Mouse (Mus musculus) heart, adult 2 months (tissue): ENCODE data around the gene Daglb. TPM values are rescaled to one million over a fixed set of nuclear protein-coding genes. Genes with fewer than 3 reads are reported as not detected.

ENCODE experiments used
- DNase-seq, 2 experiments: peaks; one replicate each; pipeline ENCODE4 v3.0.0; 2021
- H3K27ac ChIP-seq: fragments of 200-600 bp; 2 replicates; pipeline ENCODE4 v1.8.1; 2022
- H3K27me3 ChIP-seq: fragments of 200-500 bp; 2 replicates; pipeline ENCODE4 v1.6.1; 2012; ENCODE audit warnings: mild to moderate bottlenecking, low read length, inconsistent platforms, mixed read lengths; ENCODE audit not compliant: control insufficient read depth, insufficient read depth
- H3K36me3 ChIP-seq: fragments of 200-500 bp; 2 replicates; pipeline ENCODE4 v1.6.1; 2012; ENCODE audit warnings: low read length, inconsistent platforms; ENCODE audit not compliant: control insufficient read depth, insufficient read depth
- H3K4me1 ChIP-seq: fragments of 200-500 bp; 2 replicates; pipeline ENCODE4 v1.6.1; 2011; ENCODE audit warnings: low read length; ENCODE audit not compliant: control insufficient read depth, insufficient read depth
- H3K4me3 ChIP-seq: fragments of 200-600 bp; 2 replicates; pipeline ENCODE4 v1.8.1; 2022
- H3K79me2 ChIP-seq: fragments of 200-500 bp; replicated peaks from 2 replicates; pipeline ENCODE4 v1.6.1; 2012; ENCODE audit warnings: mild to moderate bottlenecking, inconsistent platforms, low read length, moderate library complexity, mixed read lengths; ENCODE audit not compliant: control insufficient read depth, insufficient read depth
- H3K9ac ChIP-seq: fragments of 200-500 bp; 2 replicates; pipeline ENCODE4 v1.6.1; 2012; ENCODE audit warnings: low read depth, mild to moderate bottlenecking, control low read depth, inconsistent platforms, low read length, mixed read lengths
- CTCF ChIP-seq: fragments of 200-600 bp; IDR thresholded peaks from 2 replicates; pipeline ENCODE4 v1.8.1; 2022; ENCODE audit warnings: antibody characterized with exemption, mild to moderate bottlenecking, moderate library complexity
- EP300 ChIP-seq: fragments of 200-500 bp; IDR thresholded peaks from 2 replicates; pipeline ENCODE4 v1.6.1; 2011; ENCODE audit warnings: low read depth, low read length, control low read depth; ENCODE audit not compliant: insufficient read depth
- POLR2A ChIP-seq: fragments of 200-500 bp; IDR thresholded peaks from 2 replicates; pipeline ENCODE4 v1.6.1; 2011; ENCODE audit warnings: mild to moderate bottlenecking, low read depth, low read length, control low read depth; ENCODE audit not compliant: insufficient read depth
- whole genome bisulfite sequencing: fragments of 180-500 bp; shearing (Covaris S2); methylation state at CpG from one replicate; pipeline ENCODE4 v1.1.7; 2018; 5-methylcytosine and 5-hydroxymethylcytosine counted together
- intact Hi-C: fragments of 180-260 bp; cut with DNase I; formaldehyde crosslinking; loops from one replicate; pipeline ENCODE4 v1.15.1; 2025
- polyA plus RNA-seq: library from polyadenylated mRNA; depleted of rRNA; stranded (reverse); fragments of >200 nt; gene quantifications from 2 replicates; pipeline ENCODE4 v1.2.3, GENCODE M21; 2012
- total RNA-seq, 2 experiments: library from RNA; stranded (reverse); gene quantifications; 2 replicates each; pipeline ENCODE4 v1.2.3; 2021

Gene Daglb
- total and polyA plus RNA-seq, 3 experiments = 7.6 to 9.7 (median 8.2) TPM

- Histone ChIP-seq H3K4me1 (peaks cover 1% of the 10 kb centered on the region; the same call in 1 of the 2 replicates), H3K36me3 (no peaks in the 10 kb centered on the region), H3K27ac (no peak overlapping the region), H3K4me3 (no peak overlapping the region), H3K79me2 (no peaks in the 10 kb centered on the region), H3K9ac (no peak overlapping the region), H3K27me3 (no peaks in the 10 kb centered on the region)
- DNase-seq = peak in 1 of 2 experiments; percentile 45
- intact Hi-C loops = no loop called here
- TF ChIP-seq POLR2A (no peak), CTCF (no peak), EP300 (no peak)
- 75% methylated on average over 20 of the region's 20 CpGs for WGBS
Observed at GRCm38 (mm10) chr5:143475153-143475844, 10.9 kb downstream of the Daglb start.

- intact Hi-C loops = no loop called here
- H3K9ac ChIP-seq = no peak overlapping the region
- TF ChIP-seq POLR2A = no peak
- no peak for TF ChIP-seq CTCF
- no peak for TF ChIP-seq EP300
- 96% methylated on average over 6 of the region's 6 CpGs for WGBS
- H3K79me2 ChIP-seq = no peaks in the 10 kb centered on the region
- H3K36me3 ChIP-seq = no peaks in the 10 kb centered on the region
- H3K4me1 ChIP-seq = peaks cover 1% of the 10 kb centered on the region; the same call in 1 of the 2 replicates
- no peak overlapping the region for H3K27ac ChIP-seq
- H3K27me3 ChIP-seq = no peaks in the 10 kb centered on the region
- no peak overlapping the region for H3K4me3 ChIP-seq
- DNase-seq = no peak
Observed at GRCm38 (mm10) chr5:143476013-143476412, 11.6 kb downstream of the Daglb start.

- Histone ChIP-seq H3K79me2 (no peaks in the 10 kb centered on the region), H3K9ac (no peak overlapping the region), H3K27me3 (no peaks in the 10 kb centered on the region), H3K4me1 (no peaks in the 10 kb centered on the region), H3K4me3 (no peak overlapping the region), H3K36me3 (no peaks in the 10 kb centered on the region), H3K27ac (no peak overlapping the region)
- intact Hi-C loops = no loop called here
- WGBS = 95% methylated on average over 3 of the region's 3 CpGs
- TF ChIP-seq POLR2A (no peak), EP300 (no peak)
- DNase-seq = no peak
Observed at GRCm38 (mm10) chr5:143477901-143478300, 13.5 kb downstream of the Daglb start.

GRCm38 (mm10) chr5:143484955-143485354 lies 20.6 kb downstream of the Daglb start:
- H3K4me1 ChIP-seq = no peaks in the 10 kb centered on the region
- H3K27me3 ChIP-seq = no peaks in the 10 kb centered on the region
- H3K9ac ChIP-seq = no peak overlapping the region
- DNase-seq = no peak
- no peak overlapping the region for H3K27ac ChIP-seq
- H3K36me3 ChIP-seq = no peaks in the 10 kb centered on the region
- 87% methylated on average over 5 of the region's 5 CpGs for WGBS
- H3K4me3 ChIP-seq = no peak overlapping the region
- intact Hi-C loops = no loop called here
- no peak for TF ChIP-seq CTCF
- TF ChIP-seq EP300 = no peak
- no peak for TF ChIP-seq POLR2A
- no peaks in the 10 kb centered on the region for H3K79me2 ChIP-seq

GRCm38 (mm10) chr5:143487193-143487592 lies 22.8 kb downstream of the Daglb start:
- WGBS = 86% methylated on average over 10 of the region's 10 CpGs
- intact Hi-C loops = no loop called here
- no peak for DNase-seq
- H3K9ac ChIP-seq = no peak overlapping the region
- no peak overlapping the region for H3K4me3 ChIP-seq
- no peak for TF ChIP-seq CTCF
- TF ChIP-seq EP300 = no peak
- no peak for TF ChIP-seq POLR2A
- H3K79me2 ChIP-seq = no peaks in the 10 kb centered on the region
- H3K27me3 ChIP-seq = no peaks in the 10 kb centered on the region
- no peak overlapping the region for H3K27ac ChIP-seq
- H3K36me3 ChIP-seq = no peaks in the 10 kb centered on the region
- H3K4me1 ChIP-seq = no peaks in the 10 kb centered on the region

GRCm38 (mm10) chr5:143487998-143488397 lies 23.6 kb downstream of the Daglb start:
- H3K4me3 ChIP-seq = no peak overlapping the region
- no peak overlapping the region for H3K9ac ChIP-seq
- intact Hi-C loops = no loop called here
- H3K4me1 ChIP-seq = no peaks in the 10 kb centered on the region
- no peak for DNase-seq
- H3K79me2 ChIP-seq = no peaks in the 10 kb centered on the region
- H3K36me3 ChIP-seq = no peaks in the 10 kb centered on the region
- H3K27ac ChIP-seq = no peak overlapping the region
- TF ChIP-seq POLR2A = no peak
- no peak for TF ChIP-seq EP300
- no peak for TF ChIP-seq CTCF
- 71% methylated on average over 5 of the region's 5 CpGs for WGBS
- no peaks in the 10 kb centered on the region for H3K27me3 ChIP-seq
